Mouse (Mus musculus): ENCODE results near the gene Ift57. TPM values are rescaled to one million over a fixed set of nuclear protein-coding genes. Genes with fewer than 3 reads are reported as not detected.

Ift57 gene
- polyA plus RNA-seq, 1 experiment from 2014 or later: 27.1 TPM

- H3K27ac ChIP-seq (ENCODE audit: low read depth, low read length): no peak overlapping the region
- 88% methylated on average over 5 of the region's 5 CpGs for WGBS
Observed at GRCm38 (mm10) chr16:49725446-49725845, 26.4 kb downstream of the Ift57 start.

GRCm38 (mm10) chr16:49726216-49726615, 27.2 kb downstream of the Ift57 start:
- no peak overlapping the region for H3K4me3 ChIP-seq (ENCODE audit: low read depth, low read length)
- H3K27ac ChIP-seq (ENCODE audit: low read depth, low read length): no peak overlapping the region
- no peak overlapping the region for H3K4me2 ChIP-seq (ENCODE audit: low read depth)
- DNase-seq (ENCODE audit: low spot score): no peak
- 75% methylated on average over 3 of the region's 3 CpGs for WGBS
- no peaks in the 10 kb centered on the region for H3K36me3 ChIP-seq (ENCODE audit: control insufficient read depth, insufficient read depth, low read length)
- no peaks in the 10 kb centered on the region for H3K9me3 ChIP-seq (ENCODE audit: control insufficient read depth, low read length)
- H3K9ac ChIP-seq (ENCODE audit: low read length): no peak overlapping the region
- H3K4me1 ChIP-seq (ENCODE audit: control insufficient read depth, insufficient read depth, low read length): no peaks in the 10 kb centered on the region
- H3K27me3 ChIP-seq (ENCODE audit: control insufficient read depth, insufficient read depth, low read length): no peaks in the 10 kb centered on the region
- no peak for ATAC-seq (ENCODE audit: insufficient read depth, low FRiP score, low TSS enrichment)

More at GRCm38 (mm10) chr16:49725446-49725845, 26.4 kb downstream of the Ift57 start:
- no peaks in the 10 kb centered on the region for H3K4me1 ChIP-seq (ENCODE audit: control insufficient read depth, insufficient read depth, low read length)
- no peaks in the 10 kb centered on the region for H3K27me3 ChIP-seq (ENCODE audit: control insufficient read depth, insufficient read depth, low read length)
- H3K36me3 ChIP-seq (ENCODE audit: control insufficient read depth, insufficient read depth, low read length): no peaks in the 10 kb centered on the region
- ATAC-seq (ENCODE audit: insufficient read depth, low FRiP score, low TSS enrichment) (no peak), DNase-seq (ENCODE audit: low spot score) (no peak)
- H3K9ac ChIP-seq (ENCODE audit: low read length): no peak overlapping the region
- no peaks in the 10 kb centered on the region for H3K9me3 ChIP-seq (ENCODE audit: control insufficient read depth, low read length)
- H3K4me2 ChIP-seq (ENCODE audit: low read depth): no peak overlapping the region
- H3K4me3 ChIP-seq (ENCODE audit: low read depth, low read length): no peak overlapping the region

- Histone ChIP-seq H3K9ac (ENCODE audit: low read length) (no peak overlapping the region), H3K36me3 (ENCODE audit: control insufficient read depth, insufficient read depth, low read length) (no peaks in the 10 kb centered on the region)
- no peak for ATAC-seq (ENCODE audit: insufficient read depth, low FRiP score, low TSS enrichment)
Observed at GRCm38 (mm10) chr16:49726761-49727160, 27.7 kb downstream of the Ift57 start.

GRCm38 (mm10) chr16:49736536-49736935, 37.5 kb downstream of the Ift57 start:
- H3K4me2 ChIP-seq (ENCODE audit: low read depth): no peak overlapping the region
- H3K27me3 ChIP-seq (ENCODE audit: control insufficient read depth, insufficient read depth, low read length): no peaks in the 10 kb centered on the region
- no peaks in the 10 kb centered on the region for H3K4me1 ChIP-seq (ENCODE audit: control insufficient read depth, insufficient read depth, low read length)
- no peaks in the 10 kb centered on the region for H3K9me3 ChIP-seq (ENCODE audit: control insufficient read depth, low read length)
- no peak overlapping the region for H3K4me3 ChIP-seq (ENCODE audit: low read depth, low read length)
- H3K9ac ChIP-seq (ENCODE audit: low read length): no peak overlapping the region
- H3K27ac ChIP-seq (ENCODE audit: low read depth, low read length): no peak overlapping the region
- no peak for ATAC-seq (ENCODE audit: insufficient read depth, low FRiP score, low TSS enrichment)
- 93% methylated on average over 9 of the region's 9 CpGs for WGBS
- DNase-seq (ENCODE audit: low spot score): no peak
- H3K36me3 ChIP-seq (ENCODE audit: control insufficient read depth, insufficient read depth, low read length): no peaks in the 10 kb centered on the region

More at GRCm38 (mm10) chr16:49726761-49727160, 27.7 kb downstream of the Ift57 start:
- no peak for DNase-seq (ENCODE audit: low spot score)
- H3K27ac ChIP-seq (ENCODE audit: low read depth, low read length): no peak overlapping the region
- no peak overlapping the region for H3K4me2 ChIP-seq (ENCODE audit: low read depth)
- H3K27me3 ChIP-seq (ENCODE audit: control insufficient read depth, insufficient read depth, low read length): no peaks in the 10 kb centered on the region
- WGBS: 86% methylated on average over 2 of the region's 2 CpGs
- no peaks in the 10 kb centered on the region for H3K9me3 ChIP-seq (ENCODE audit: control insufficient read depth, low read length)
- no peaks in the 10 kb centered on the region for H3K4me1 ChIP-seq (ENCODE audit: control insufficient read depth, insufficient read depth, low read length)
- no peak overlapping the region for H3K4me3 ChIP-seq (ENCODE audit: low read depth, low read length)

GRCm38 (mm10) chr16:49747360-49747759, 48.3 kb downstream of the Ift57 start:
- WGBS: 94% methylated on average over 2 of the region's 2 CpGs
- ATAC-seq (ENCODE audit: insufficient read depth, low FRiP score, low TSS enrichment) (no peak), DNase-seq (ENCODE audit: low spot score) (no peak)
- Histone ChIP-seq H3K4me2 (ENCODE audit: low read depth) (no peak overlapping the region), H3K27ac (ENCODE audit: low read depth, low read length) (no peak overlapping the region), H3K4me1 (ENCODE audit: control insufficient read depth, insufficient read depth, low read length) (no peaks in the 10 kb centered on the region), H3K9me3 (ENCODE audit: control insufficient read depth, low read length) (no peaks in the 10 kb centered on the region), H3K36me3 (ENCODE audit: control insufficient read depth, insufficient read depth, low read length) (no peaks in the 10 kb centered on the region), H3K27me3 (ENCODE audit: control insufficient read depth, insufficient read depth, low read length) (no peaks in the 10 kb centered on the region), H3K9ac (ENCODE audit: low read length) (no peak overlapping the region), H3K4me3 (ENCODE audit: low read depth, low read length) (no peak overlapping the region)

GRCm38 (mm10) chr16:49752906-49753305, 53.9 kb downstream of the Ift57 start:
- Histone ChIP-seq H3K27me3 (ENCODE audit: control insufficient read depth, insufficient read depth, low read length) (no peaks in the 10 kb centered on the region), H3K27ac (ENCODE audit: low read depth, low read length) (no peak overlapping the region), H3K9ac (ENCODE audit: low read length) (no peak overlapping the region), H3K9me3 (ENCODE audit: control insufficient read depth, low read length) (no peaks in the 10 kb centered on the region), H3K4me2 (ENCODE audit: low read depth) (no peak overlapping the region), H3K4me3 (ENCODE audit: low read depth, low read length) (no peak overlapping the region), H3K36me3 (ENCODE audit: control insufficient read depth, insufficient read depth, low read length) (no peaks in the 10 kb centered on the region), H3K4me1 (ENCODE audit: control insufficient read depth, insufficient read depth, low read length) (0 out of 2 replicates have a peak, but pooled peaks cover 2% of the 10 kb centered on the region)
- no peak for DNase-seq (ENCODE audit: low spot score)
- WGBS: 57% methylated on average over 1 of the region's 1 CpGs
- ATAC-seq (ENCODE audit: insufficient read depth, low FRiP score, low TSS enrichment): no peak

- Histone ChIP-seq H3K27ac (ENCODE audit: low read depth, low read length) (no peak overlapping the region), H3K9ac (ENCODE audit: low read length) (no peak overlapping the region), H3K4me1 (ENCODE audit: control insufficient read depth, insufficient read depth, low read length) (0 out of 2 replicates have a peak, but pooled peaks cover 2% of the 10 kb centered on the region), H3K4me2 (ENCODE audit: low read depth) (no peak overlapping the region), H3K36me3 (ENCODE audit: control insufficient read depth, insufficient read depth, low read length) (no peaks in the 10 kb centered on the region), H3K9me3 (ENCODE audit: control insufficient read depth, low read length) (no peaks in the 10 kb centered on the region), H3K27me3 (ENCODE audit: control insufficient read depth, insufficient read depth, low read length) (no peaks in the 10 kb centered on the region), H3K4me3 (ENCODE audit: low read depth, low read length) (no peak overlapping the region)
- peak; percentile 24 for DNase-seq (ENCODE audit: low spot score)
- 19% methylated on average over 3 of the region's 3 CpGs for WGBS
- peak; percentile 70 for ATAC-seq (ENCODE audit: insufficient read depth, low FRiP score, low TSS enrichment)
Observed at GRCm38 (mm10) chr16:49753318-49753717, 54.3 kb downstream of the Ift57 start.

GRCm38 (mm10) chr16:49760517-49761203, 61.6 kb downstream of the Ift57 start:
- ATAC-seq (ENCODE audit: insufficient read depth, low FRiP score, low TSS enrichment) (no peak), DNase-seq (ENCODE audit: low spot score) (no peak)
- H3K27ac ChIP-seq (ENCODE audit: low read depth, low read length): no peak overlapping the region
- H3K4me1 ChIP-seq (ENCODE audit: control insufficient read depth, insufficient read depth, low read length): no peaks in the 10 kb centered on the region
- H3K4me3 ChIP-seq (ENCODE audit: low read depth, low read length): no peak overlapping the region
- no peak overlapping the region for H3K4me2 ChIP-seq (ENCODE audit: low read depth)
- no peaks in the 10 kb centered on the region for H3K9me3 ChIP-seq (ENCODE audit: control insufficient read depth, low read length)
- no peaks in the 10 kb centered on the region for H3K27me3 ChIP-seq (ENCODE audit: control insufficient read depth, insufficient read depth, low read length)
- 83% methylated on average over 17 of the region's 17 CpGs for WGBS
- H3K36me3 ChIP-seq (ENCODE audit: control insufficient read depth, insufficient read depth, low read length): no peaks in the 10 kb centered on the region; the same call in 1 of the 2 replicates
- no peak overlapping the region for H3K9ac ChIP-seq (ENCODE audit: low read length)

GRCm38 (mm10) chr16:49761981-49762380, 62.9 kb downstream of the Ift57 start:
- Histone ChIP-seq H3K9ac (ENCODE audit: low read length) (no peak overlapping the region), H3K27me3 (ENCODE audit: control insufficient read depth, insufficient read depth, low read length) (no peaks in the 10 kb centered on the region), H3K36me3 (ENCODE audit: control insufficient read depth, insufficient read depth, low read length) (no peaks in the 10 kb centered on the region; the same call in 1 of the 2 replicates), H3K9me3 (ENCODE audit: control insufficient read depth, low read length) (no peaks in the 10 kb centered on the region), H3K4me3 (ENCODE audit: low read depth, low read length) (no peak overlapping the region), H3K27ac (ENCODE audit: low read depth, low read length) (no peak overlapping the region), H3K4me2 (ENCODE audit: low read depth) (no peak overlapping the region), H3K4me1 (ENCODE audit: control insufficient read depth, insufficient read depth, low read length) (no peaks in the 10 kb centered on the region)
- DNase-seq (ENCODE audit: low spot score) (no peak), ATAC-seq (ENCODE audit: insufficient read depth, low FRiP score, low TSS enrichment) (no peak)
- WGBS: 88% methylated on average over 5 of the region's 5 CpGs

Data from neural tube, embryonic 11.5 days (tissue).